Mouse (Mus musculus) gastrocnemius, postnatal 14 days (tissue): ENCODE results near the gene Nfatc2ip. TPM values are rescaled to one million over a fixed set of nuclear protein-coding genes. Genes with fewer than 3 reads are reported as not detected.

ENCODE experiments used
- DNase-seq: peaks from one replicate; pipeline ENCODE4 v3.0.0; 2021; ENCODE audit warnings: mixed read lengths
- intact Hi-C: fragments of 180-260 bp; cut with DNase I; formaldehyde crosslinking; loops from one replicate; pipeline ENCODE4 v1.15.1; 2025; ENCODE audit warnings: low total_unique reads
- microRNA-seq, 2 experiments: library from miRNA; unstranded; fragments of <30 nt; microRNA quantifications; one replicate each; pipeline ENCODE4 v1.2.0; 2021
- total RNA-seq, 2 experiments: library from RNA; stranded (reverse); gene quantifications; 2 replicates each; pipeline ENCODE4 v1.2.3; 2021

Nfatc2ip gene
- total RNA-seq, 2 experiments from 2014 or later, result 2.1 to 2.6 TPM

GRCm38 (mm10) chr7:126335556-126335955 is 61.0 kb downstream of the Nfatc2ip start:
- intact Hi-C loops, result no loop called here

More at GRCm38 (mm10) chr7:126335556-126335955, 61.0 kb downstream of the Nfatc2ip start:
- no peak for DNase-seq

Small RNA genes lying within 50 kb of the gene (microRNA-seq; reads per million reads assigned to microRNA genes)
- 0 reads per million in 2 experiments for gene Mir7058

Other genes with a start within 250 kb of the Nfatc2ip start
- gene Xpo6, start 196.2 kb downstream of the Nfatc2ip start, total RNA-seq, result 10 to 100 TPM; 16.1 to 18.9 TPM
- 10 to 100 TPM; 22.4 to 35.2 TPM for gene Sbk1, start 124.1 kb downstream of the Nfatc2ip start, total RNA-seq
- gene Lat, start 27.2 kb downstream of the Nfatc2ip start, total RNA-seq, result under 1 TPM; 0.25 to 0.33 TPM
- 10 to 100 TPM; 21.5 to 26.4 TPM for gene Spns1, start 19.3 kb downstream of the Nfatc2ip start, total RNA-seq
- under 1 TPM in 1 of 2 experiments, not detected in 1; 0.08 TPM for gene Cd19, start 18.2 kb upstream of the Nfatc2ip start, total RNA-seq
- gene Rabep2, start 32.0 kb upstream of the Nfatc2ip start, total RNA-seq, result 10 to 100 TPM; 12.1 to 12.7 TPM
- gene Atp2a1, start 66.4 kb upstream of the Nfatc2ip start, total RNA-seq, result over 10,000 TPM; 16,285 to 17,681 TPM
- gene Sh2b1, start 78.7 kb upstream of the Nfatc2ip start, total RNA-seq, result 10 to 100 TPM; 47.1 to 47.6 TPM
- gene Tufm, start 90.6 kb upstream of the Nfatc2ip start, total RNA-seq, result 100 to 1,000 TPM; 117 to 146 TPM
- 10 to 100 TPM; 31.1 to 32.4 TPM for gene Atxn2l, start 106.7 kb upstream of the Nfatc2ip start, total RNA-seq
- gene Eif3c, start 169.7 kb upstream of the Nfatc2ip start, total RNA-seq, result 100 to 1,000 TPM; 135 to 136 TPM
- under 1 TPM; 0.55 to 0.88 TPM for gene Apobr, start 188.2 kb upstream of the Nfatc2ip start, total RNA-seq
- 1 to 10 TPM; 6.5 to 7.6 TPM for gene Cln3, start 189.1 kb upstream of the Nfatc2ip start, total RNA-seq
- not detected for gene Il27, start 198.2 kb upstream of the Nfatc2ip start, total RNA-seq
- 10 to 100 TPM; 15.4 to 18.3 TPM for gene Nupr1, start 234.1 kb upstream of the Nfatc2ip start, total RNA-seq